Mouse (Mus musculus) intestine, embryonic 14.5 days (tissue): ENCODE results near the gene Msi2. TPM values are rescaled to one million over a fixed set of nuclear protein-coding genes. Genes with fewer than 3 reads are reported as not detected.

ENCODE experiments used
- ATAC-seq: fragments of 200-750 bp; cut with Nextera tagmentation; replicated peaks from 2 replicates; pipeline ENCODE4 v1.8.0; 2017; ENCODE audit warnings: low read depth, moderate number of reproducible peaks, moderate TSS enrichment, moderate library complexity; ENCODE audit not compliant: low FRiP score, low TSS enrichment
- DNase-seq: peaks from one replicate; pipeline ENCODE4 v3.0.0-alpha.2; 2018; ENCODE audit warnings: low spot score
- H3K27ac ChIP-seq: fragments of 300-500 bp; sonication (generic); 2 replicates; pipeline ENCODE4 v1.5.1; 2014; ENCODE audit warnings: low read depth, mild to moderate bottlenecking, control low read depth
- H3K27me3 ChIP-seq: fragments of 300-500 bp; sonication (generic); replicated peaks from 2 replicates; pipeline ENCODE4 v1.6.1; 2014; ENCODE audit warnings: low read length, control low read depth; ENCODE audit not compliant: control insufficient read depth, insufficient read depth
- H3K36me3 ChIP-seq: fragments of 300-500 bp; sonication (generic); 2 replicates; pipeline ENCODE4 v1.6.1; 2014; ENCODE audit warnings: low read length, control low read depth; ENCODE audit not compliant: control insufficient read depth, insufficient read depth
- H3K4me1 ChIP-seq: fragments of 300-500 bp; sonication (generic); replicated peaks from 2 replicates; pipeline ENCODE4 v1.6.1; 2014; ENCODE audit warnings: low read length, control low read depth, mixed read lengths; ENCODE audit not compliant: control insufficient read depth, insufficient read depth
- H3K4me2 ChIP-seq: fragments of 300-500 bp; sonication (generic); 2 replicates; pipeline ENCODE4 v1.6.1; 2014; ENCODE audit warnings: low read length
- H3K4me3 ChIP-seq: fragments of 300-500 bp; sonication (generic); 2 replicates; pipeline ENCODE4 v1.5.1; 2014; ENCODE audit warnings: low read depth, low read length, control low read depth, mixed read lengths
- H3K9ac ChIP-seq: fragments of 300-500 bp; sonication (generic); 2 replicates; pipeline ENCODE4 v1.6.1; 2014; ENCODE audit warnings: mild to moderate bottlenecking, low read length
- H3K9me3 ChIP-seq: fragments of 300-500 bp; sonication (generic); 2 replicates; pipeline ENCODE4 v1.6.1; 2016; ENCODE audit warnings: low read length, control low read depth; ENCODE audit not compliant: control insufficient read depth
- WGBS: fragments of 180-500 bp; shearing (Covaris S2); extraction: QIAGEN DNeasy Blood & Tissue Kit; methylation state at CpG from one replicate; pipeline ENCODE4 v1.1.7; 2014; 5-methylcytosine and 5-hydroxymethylcytosine counted together
- polyA plus RNA-seq: library from polyadenylated mRNA; unstranded; fragments of >200 nt; fragmentation: Nextera tagmentation; extraction: Ambion mirVana; gene quantifications from 2 replicates; pipeline ENCODE4 v1.2.1, GENCODE M21; 2014

Msi2 gene
- polyA plus RNA-seq, 1 experiment from 2014 or later: 13.6 TPM

DNA sequence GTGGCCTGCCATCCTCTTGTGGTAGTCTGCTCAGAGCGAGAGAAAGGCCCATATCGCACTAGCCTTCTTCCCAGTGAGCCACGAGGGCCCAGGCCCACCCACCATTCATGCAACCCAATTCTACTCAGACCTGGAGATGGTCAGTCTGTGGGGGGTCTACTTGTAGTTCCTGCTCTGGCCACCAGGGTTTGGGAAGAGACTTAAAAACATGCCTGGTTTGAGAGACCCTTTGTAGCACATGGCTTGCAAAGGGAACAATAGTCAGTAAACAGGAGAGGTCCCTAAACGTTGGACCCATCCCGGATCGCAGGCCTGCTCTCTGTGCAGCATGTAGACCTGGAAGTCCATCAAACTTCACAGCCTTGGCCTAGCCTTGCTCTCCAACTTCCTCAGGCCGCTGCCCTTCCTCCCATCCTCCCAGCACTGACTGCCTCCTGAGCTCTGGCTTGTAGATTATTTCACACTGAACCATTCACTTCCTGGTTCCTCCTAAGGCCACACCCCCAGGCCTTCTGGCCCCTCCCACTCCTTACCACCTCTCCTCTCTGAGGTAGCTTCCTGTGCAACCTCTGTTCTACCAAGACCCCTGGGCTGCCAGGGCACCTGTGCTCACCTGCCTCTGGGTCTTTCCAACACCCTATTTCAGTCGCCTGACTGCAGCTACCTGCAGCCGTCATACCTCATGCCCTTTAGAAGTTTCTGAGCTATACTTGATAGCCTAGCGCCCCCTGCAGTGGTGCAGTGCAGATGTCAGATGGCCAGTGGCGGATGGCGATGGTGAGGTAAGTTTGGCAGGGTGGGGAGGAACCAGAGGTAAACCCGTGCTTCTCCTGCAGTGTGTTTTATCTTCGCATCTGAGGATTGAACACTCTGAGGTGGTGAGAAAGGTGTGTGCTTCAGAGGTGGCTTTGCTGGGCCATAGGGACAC is 410.4 kb downstream of the Msi2 start:
- WGBS: 78% methylated on average over 14 of the region's 14 CpGs
- H3K36me3 ChIP-seq: no peaks in the 10 kb centered on the region
- H3K9me3 ChIP-seq: no peaks in the 10 kb centered on the region
- DNase-seq (no peak), ATAC-seq (no peak)
- no peak overlapping the region for H3K9ac ChIP-seq
- no peak overlapping the region for H3K4me3 ChIP-seq
- H3K4me1 ChIP-seq: no peaks in the 10 kb centered on the region
- no peak overlapping the region for H3K27ac ChIP-seq
- no peak overlapping the region for H3K4me2 ChIP-seq
- H3K27me3 ChIP-seq: no peaks in the 10 kb centered on the region

GRCm38 (mm10) chr11:88305759-88306158 is 412.6 kb downstream of the Msi2 start:
- no peak for ATAC-seq
- 0 out of 2 replicates have a peak, but pooled peaks cover 2% of the 10 kb centered on the region for H3K27me3 ChIP-seq
- H3K4me1 ChIP-seq: no peaks in the 10 kb centered on the region
- no peak overlapping the region for H3K9ac ChIP-seq
- H3K36me3 ChIP-seq: no peaks in the 10 kb centered on the region
- no peak overlapping the region for H3K4me2 ChIP-seq
- H3K27ac ChIP-seq: no peak overlapping the region
- no peaks in the 10 kb centered on the region for H3K9me3 ChIP-seq
- H3K4me3 ChIP-seq: no peak overlapping the region
- WGBS: 91% methylated on average over 6 of the region's 6 CpGs
- DNase-seq: no peak

DNA sequence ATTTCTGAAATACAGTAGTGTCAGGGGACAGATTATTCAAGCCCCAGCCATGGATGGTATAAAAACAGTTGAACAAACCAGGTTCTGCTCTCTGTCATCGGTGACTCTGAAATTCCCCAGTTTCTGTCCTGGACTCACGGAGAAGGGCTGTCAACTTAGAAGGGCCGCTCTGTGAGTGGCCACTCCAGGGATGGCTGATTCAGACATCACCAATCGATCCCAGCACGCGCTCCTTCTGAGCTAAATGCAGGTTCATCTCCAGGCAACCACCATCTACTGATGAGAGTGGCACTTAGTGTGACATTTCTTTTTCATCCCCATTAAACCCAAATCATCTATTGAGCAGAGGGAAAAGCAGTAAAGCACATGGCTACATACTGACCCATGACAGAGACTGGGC is 416.7 kb downstream of the Msi2 start:
- DNase-seq: no peak
- no peak for ATAC-seq
- H3K4me1 ChIP-seq: 0 out of 2 replicates have a peak, but pooled peaks cover 7% of the 10 kb centered on the region

DNA sequence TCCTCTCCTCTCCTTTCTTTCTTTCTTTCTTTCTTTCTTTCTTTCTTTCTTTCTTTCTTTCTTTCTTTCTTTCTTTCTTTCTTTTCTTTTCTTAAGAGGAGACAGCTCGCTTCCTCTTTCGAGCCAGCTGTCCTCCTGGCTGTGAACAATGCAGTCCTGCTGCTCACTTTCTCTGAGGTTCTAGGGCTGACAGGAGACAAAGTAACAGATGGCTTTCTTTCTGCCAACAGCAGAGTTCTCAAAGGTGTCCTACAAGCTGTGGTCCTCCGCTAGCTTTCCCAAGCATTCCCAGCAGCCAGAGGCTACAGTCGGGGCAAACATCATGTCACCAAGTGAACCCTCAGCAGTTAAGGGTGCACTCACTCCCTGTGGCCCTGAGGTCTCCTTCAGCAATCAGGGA is 419.0 kb downstream of the Msi2 start:
- ATAC-seq (no peak), DNase-seq (no peak)
- no peaks in the 10 kb centered on the region for H3K36me3 ChIP-seq
- 83% methylated on average over 4 of the region's 4 CpGs for WGBS
- no peak overlapping the region for H3K9ac ChIP-seq
- H3K4me2 ChIP-seq: no peak overlapping the region
- H3K4me1 ChIP-seq: peaks cover 8% of the 10 kb centered on the region; the same call in 1 of the 2 replicates
- H3K27me3 ChIP-seq: peaks cover 6% of the 10 kb centered on the region; the same call in 1 of the 2 replicates
- H3K9me3 ChIP-seq: no peaks in the 10 kb centered on the region
- H3K27ac ChIP-seq: no peak overlapping the region
- H3K4me3 ChIP-seq: no peak overlapping the region

More for the DNA sequence above, 416.7 kb downstream of the Msi2 start:
- Histone ChIP-seq H3K9ac (no peak overlapping the region), H3K27me3 (0 out of 2 replicates have a peak, but pooled peaks cover 2% of the 10 kb centered on the region), H3K36me3 (no peaks in the 10 kb centered on the region), H3K4me2 (peak overlapping the region; percentile 18; the same call in 1 of the 2 replicates), H3K27ac (no peak overlapping the region), H3K9me3 (no peaks in the 10 kb centered on the region), H3K4me3 (no peak overlapping the region)
- 53% methylated on average over 6 of the region's 6 CpGs for whole genome bisulfite sequencing

GRCm38 (mm10) chr11:88297526-88297925 is 420.8 kb downstream of the Msi2 start:
- Histone ChIP-seq H3K9ac (no peak overlapping the region), H3K9me3 (no peaks in the 10 kb centered on the region), H3K4me1 (peaks cover 9% of the 10 kb centered on the region; the same call in 1 of the 2 replicates), H3K4me2 (no peak overlapping the region), H3K36me3 (no peaks in the 10 kb centered on the region), H3K4me3 (no peak overlapping the region), H3K27ac (no peak overlapping the region), H3K27me3 (peaks cover 14% of the 10 kb centered on the region; the same call in 1 of the 2 replicates)
- 35% methylated on average over 4 of the region's 4 CpGs for WGBS
- DNase-seq (no peak), ATAC-seq (0 out of 2 replicates have a peak, but pooled peaks have one; percentile 51)

DNA sequence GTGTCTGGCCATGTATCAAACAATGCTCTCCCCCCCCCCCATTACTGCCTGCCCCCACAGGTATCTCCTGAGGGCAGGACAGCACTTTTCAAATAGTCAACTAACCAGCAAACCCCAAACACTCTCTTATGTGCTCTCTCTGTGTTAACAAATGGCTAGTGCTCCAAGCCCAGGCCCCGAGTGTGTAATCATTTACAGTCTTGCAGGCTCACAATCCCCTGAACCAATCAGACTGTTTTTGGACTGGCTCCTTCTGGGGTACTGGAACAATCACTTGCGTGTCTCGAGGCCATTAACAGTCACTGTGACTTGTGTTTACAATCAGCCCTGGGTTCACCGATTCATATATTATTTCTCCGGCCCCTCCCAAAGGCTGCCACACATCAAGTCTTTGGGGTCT is 423.0 kb downstream of the Msi2 start:
- Histone ChIP-seq H3K36me3 (no peaks in the 10 kb centered on the region), H3K4me1 (peaks cover 9% of the 10 kb centered on the region; the same call in 1 of the 2 replicates), H3K27ac (no peak overlapping the region), H3K4me3 (no peak overlapping the region), H3K27me3 (peaks cover 12% of the 10 kb centered on the region; the same call in 1 of the 2 replicates), H3K9ac (no peak overlapping the region), H3K9me3 (no peaks in the 10 kb centered on the region), H3K4me2 (no peak overlapping the region)
- 54% methylated on average over 5 of the region's 5 CpGs for WGBS
- DNase-seq: no peak
- no peak for ATAC-seq

DNA sequence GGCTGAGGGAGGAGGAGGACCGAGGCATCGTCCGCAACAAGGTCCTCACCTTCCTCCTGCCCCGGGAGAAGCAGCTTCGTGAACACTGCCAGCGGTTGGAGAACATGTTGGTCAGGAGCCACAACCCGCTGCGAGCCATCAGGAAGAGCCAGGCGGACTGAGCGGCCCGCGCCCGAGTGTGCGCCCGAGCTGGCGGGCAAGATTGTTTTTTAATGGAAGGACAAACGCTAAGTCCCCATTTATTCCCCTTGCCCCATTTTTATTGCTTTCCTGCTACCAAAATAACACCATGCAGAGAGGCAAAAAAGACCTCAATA is 424.0 kb downstream of the Msi2 start:
- peaks cover 12% of the 10 kb centered on the region; the same call in 1 of the 2 replicates for H3K27me3 ChIP-seq
- ATAC-seq: no peak
- no peak for DNase-seq
- no peaks in the 10 kb centered on the region for H3K36me3 ChIP-seq
- no peaks in the 10 kb centered on the region for H3K9me3 ChIP-seq
- H3K4me1 ChIP-seq: peaks cover 9% of the 10 kb centered on the region; the same call in 1 of the 2 replicates
- H3K4me2 ChIP-seq: peak overlapping the region; percentile 29
- WGBS: 37% methylated on average over 17 of the region's 17 CpGs
- no peak overlapping the region for H3K27ac ChIP-seq
- H3K4me3 ChIP-seq: no peak overlapping the region
- no peak overlapping the region for H3K9ac ChIP-seq

DNA sequence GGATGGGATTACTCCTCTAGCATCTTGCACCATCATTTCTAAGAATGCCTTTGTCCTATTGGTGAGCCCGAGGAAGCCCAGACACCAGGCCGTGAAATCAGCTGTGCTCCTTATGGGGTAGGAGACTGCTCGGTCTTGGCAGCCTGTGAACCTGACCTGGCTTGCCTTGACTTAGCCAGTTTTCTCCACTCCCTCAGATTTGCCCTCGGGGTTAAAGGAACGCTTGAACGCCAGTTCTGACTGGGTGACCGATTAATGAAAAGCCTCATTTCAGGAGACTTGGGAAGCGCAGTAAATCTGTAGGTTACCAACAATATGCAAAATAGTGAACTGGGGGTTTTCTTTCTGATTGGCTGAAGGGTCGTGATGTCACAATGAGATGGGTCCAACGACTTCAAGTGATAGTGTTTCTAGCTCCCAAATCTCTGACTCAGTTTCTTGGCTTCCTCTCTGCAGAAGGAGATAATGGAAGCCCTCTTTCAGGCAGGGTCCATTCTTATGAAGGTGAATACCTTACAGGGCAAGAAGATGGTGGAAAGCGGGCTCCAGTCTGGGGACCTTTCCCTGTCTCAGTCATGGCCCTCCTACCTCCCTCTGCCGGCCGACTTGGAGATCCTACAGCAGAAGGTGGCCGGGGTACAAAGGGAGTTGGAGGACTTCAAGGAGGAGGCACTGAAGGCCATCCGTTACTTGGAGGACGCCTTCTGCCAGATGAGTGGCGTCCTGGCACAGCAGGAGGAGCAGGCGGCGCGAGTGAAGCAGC is 424.5 kb downstream of the Msi2 start, which contains the start of gene Ccdc182:
Gene Ccdc182 (plus strand): TSS at position 428 of the 763 bp plus-strand sequence.
- H3K4me2 ChIP-seq: peak within 1 kb of the TSS; percentile 29
- ATAC-seq (no peak), DNase-seq (no peak)
- peaks cover 12% of the 10 kb centered on the region; the same call in 1 of the 2 replicates for H3K27me3 ChIP-seq
- H3K9ac ChIP-seq: no peak within 1 kb of the TSS
- H3K4me1 ChIP-seq: peaks cover 9% of the 10 kb centered on the region; the same call in 1 of the 2 replicates
- no peak within 1 kb of the TSS for H3K27ac ChIP-seq
- H3K9me3 ChIP-seq: no peaks in the 10 kb centered on the region
- H3K36me3 ChIP-seq: no peaks in the 10 kb centered on the region
- H3K4me3 ChIP-seq: no peak within 1 kb of the TSS
- WGBS: 45% methylated on average over 20 of the region's 20 CpGs
